Mouse (Mus musculus): ENCODE measurements at regions not wholly inside any gene's neighbourhood (a gene's known extent, or its start where the extent isn't known, plus 50 kb on each side); places are given as distances from the start of the nearest gene placed in this dataset.

GRCm38 (mm10) chr5:64461592-64461991 lies 305.5 kb downstream of the Tbc1d1 start:
- no peak for DNase-seq
- intact Hi-C loops (cut with DNase I) = no loop called here

- intact Hi-C loops (cut with DNase I) = no loop called here
- no peak for DNase-seq
Measured at GRCm38 (mm10) chr5:64462411-64462810, 306.3 kb downstream of the Tbc1d1 start.

- DNase-seq = no peak
- intact Hi-C loops (cut with DNase I) = no loop called here
Measured at GRCm38 (mm10) chr5:64463570-64463969, 307.5 kb downstream of the Tbc1d1 start.

- intact Hi-C loops (cut with DNase I) = no loop called here
- DNase-seq = no peak
Measured at GRCm38 (mm10) chr5:64466320-64466719, 310.2 kb downstream of the Tbc1d1 start.

- no peak for DNase-seq
- intact Hi-C loops (cut with DNase I) = no loop called here
Measured at GRCm38 (mm10) chr5:64467856-64468255, 311.8 kb downstream of the Tbc1d1 start.

DNA sequence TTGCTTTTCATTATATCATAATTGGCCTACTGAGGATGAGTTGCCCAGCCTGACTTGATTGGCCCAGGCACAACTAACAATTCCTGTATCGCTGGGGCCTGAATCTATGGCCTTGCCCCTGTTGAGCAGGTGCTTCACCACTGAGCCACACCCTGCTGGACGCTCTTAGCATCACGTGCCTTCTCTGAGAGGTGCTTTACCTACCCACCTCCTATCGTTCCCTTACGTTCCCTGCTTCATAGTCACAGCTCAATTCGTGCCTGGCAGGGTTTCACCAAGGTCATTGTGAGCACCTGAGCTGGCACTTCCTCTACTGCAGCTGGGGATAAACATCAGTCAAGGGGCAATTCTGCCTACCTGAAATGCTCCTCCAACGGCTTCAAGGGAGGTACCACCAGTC lies 312.2 kb downstream of the Tbc1d1 start:
- DNase-seq = no peak
- intact Hi-C loops (cut with DNase I) = no loop called here

- intact Hi-C loops (cut with DNase I) = no loop called here
- DNase-seq = no peak
Measured at GRCm38 (mm10) chr5:64472008-64472407, 315.9 kb downstream of the Tbc1d1 start.

- intact Hi-C loops (cut with DNase I) = no loop called here
- no peak for DNase-seq
Measured at GRCm38 (mm10) chr5:64472415-64472814, 316.3 kb downstream of the Tbc1d1 start.

- intact Hi-C loops (cut with DNase I) = no loop called here
Measured at GRCm38 (mm10) chr5:64474868-64475267, 318.8 kb downstream of the Tbc1d1 start.

GRCm38 (mm10) chr5:64475736-64476519 lies 319.8 kb downstream of the Tbc1d1 start:
- intact Hi-C loops (cut with DNase I) = no loop called here
- DNase-seq = no peak

More at GRCm38 (mm10) chr5:64474868-64475267, 318.8 kb downstream of the Tbc1d1 start:
- DNase-seq = no peak

DNA sequence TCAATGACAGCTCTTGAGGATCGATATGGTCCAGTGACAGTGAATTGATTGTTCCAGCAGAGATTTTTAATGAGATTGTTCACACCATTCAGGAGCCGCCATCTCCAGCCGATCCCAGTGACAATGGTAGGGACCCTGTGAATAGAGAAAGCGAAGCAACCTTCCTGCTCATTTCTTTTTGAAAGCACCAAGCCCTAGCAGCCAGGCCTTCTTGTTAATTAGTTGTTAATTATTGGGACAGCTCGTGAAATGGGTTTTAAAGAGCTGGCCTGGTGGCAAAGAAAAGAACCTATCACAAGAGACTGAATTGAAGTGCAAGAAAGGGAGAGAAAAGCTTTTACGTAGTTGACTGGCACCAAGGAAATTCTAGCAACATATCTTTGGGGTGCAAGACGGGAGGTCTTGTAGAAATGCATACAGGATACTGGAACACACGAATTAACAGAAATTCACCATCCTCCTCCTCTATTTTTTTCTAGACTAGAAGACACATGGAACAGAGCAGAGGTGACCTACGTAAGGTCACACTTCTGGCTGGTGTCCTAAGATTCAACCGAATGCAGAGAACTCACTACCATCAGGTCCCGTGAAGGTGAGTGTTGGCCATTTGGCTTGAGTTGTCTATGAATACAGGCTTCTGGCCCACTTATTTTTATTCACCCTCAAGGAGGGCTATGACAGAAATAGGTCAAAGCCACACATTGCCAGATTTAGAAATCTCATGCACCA lies 320.7 kb downstream of the Tbc1d1 start:
- intact Hi-C loops (cut with DNase I) = no loop called here
- no peak for DNase-seq

GRCm38 (mm10) chr5:64478143-64478542 lies 322.0 kb downstream of the Tbc1d1 start:
- DNase-seq = no peak
- intact Hi-C loops (cut with DNase I) = no loop called here

DNA sequence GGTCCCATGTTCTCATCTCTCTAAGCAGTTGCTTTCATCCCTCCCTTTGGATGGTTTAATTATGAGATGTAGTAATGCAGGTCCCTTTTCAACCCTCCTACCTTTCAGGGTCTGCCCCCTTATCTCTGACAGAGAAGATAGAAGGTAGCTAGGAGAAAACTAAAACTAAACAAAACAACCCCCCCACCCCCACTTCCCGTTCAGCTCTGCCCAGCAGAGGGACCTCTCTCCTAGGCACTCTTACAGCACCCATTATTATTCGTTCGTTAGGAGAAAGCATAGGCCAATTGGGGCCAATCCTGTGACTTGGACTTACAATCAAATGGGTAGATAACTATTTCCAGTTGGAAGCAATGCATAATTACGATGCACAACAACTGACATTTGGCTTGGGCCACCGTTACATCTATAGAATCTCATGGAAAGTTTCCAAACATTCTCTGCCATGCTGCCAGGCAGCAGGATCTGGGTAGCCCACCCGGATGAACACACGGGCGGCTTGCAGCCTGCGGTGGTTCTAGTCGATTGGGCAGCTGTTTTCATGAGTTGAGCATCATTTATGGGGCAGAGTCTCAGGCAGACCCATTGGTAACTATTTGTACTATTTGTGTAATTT lies 322.6 kb downstream of the Tbc1d1 start:
- intact Hi-C loops (cut with DNase I) = no loop called here
- no peak for DNase-seq

- intact Hi-C loops (cut with DNase I) = no loop called here
- no peak for DNase-seq
Measured at GRCm38 (mm10) chr5:64479315-64479714, 323.2 kb downstream of the Tbc1d1 start.

- intact Hi-C loops (cut with DNase I) = no loop called here
- DNase-seq = no peak
Measured at GRCm38 (mm10) chr5:64485043-64485442, 318.1 kb upstream of the Klf3 start.

DNA sequence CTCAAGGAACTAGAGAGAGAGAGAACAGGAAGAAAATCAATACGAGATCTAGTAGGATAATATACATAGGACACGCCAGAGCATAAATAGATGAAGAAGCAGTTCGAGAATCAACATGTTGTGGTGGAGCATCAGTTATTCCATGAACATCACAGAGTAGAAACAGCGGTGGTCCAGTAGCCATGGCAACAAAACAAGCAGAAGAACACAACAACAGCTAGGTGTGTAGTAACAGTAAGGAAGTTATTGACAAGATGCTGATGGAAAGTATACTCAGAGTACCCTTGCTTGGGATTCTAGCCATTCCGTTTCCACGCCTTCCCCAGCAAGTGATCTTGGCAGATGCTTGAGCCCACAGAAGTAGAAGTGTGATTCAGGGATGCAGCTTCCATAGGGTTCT lies 317.3 kb upstream of the Klf3 start:
- intact Hi-C loops (cut with DNase I) = no loop called here
- no peak for DNase-seq

- no peak for DNase-seq
- intact Hi-C loops (cut with DNase I) = no loop called here
Measured at GRCm38 (mm10) chr5:64486761-64487160, 316.4 kb upstream of the Klf3 start.

DNA sequence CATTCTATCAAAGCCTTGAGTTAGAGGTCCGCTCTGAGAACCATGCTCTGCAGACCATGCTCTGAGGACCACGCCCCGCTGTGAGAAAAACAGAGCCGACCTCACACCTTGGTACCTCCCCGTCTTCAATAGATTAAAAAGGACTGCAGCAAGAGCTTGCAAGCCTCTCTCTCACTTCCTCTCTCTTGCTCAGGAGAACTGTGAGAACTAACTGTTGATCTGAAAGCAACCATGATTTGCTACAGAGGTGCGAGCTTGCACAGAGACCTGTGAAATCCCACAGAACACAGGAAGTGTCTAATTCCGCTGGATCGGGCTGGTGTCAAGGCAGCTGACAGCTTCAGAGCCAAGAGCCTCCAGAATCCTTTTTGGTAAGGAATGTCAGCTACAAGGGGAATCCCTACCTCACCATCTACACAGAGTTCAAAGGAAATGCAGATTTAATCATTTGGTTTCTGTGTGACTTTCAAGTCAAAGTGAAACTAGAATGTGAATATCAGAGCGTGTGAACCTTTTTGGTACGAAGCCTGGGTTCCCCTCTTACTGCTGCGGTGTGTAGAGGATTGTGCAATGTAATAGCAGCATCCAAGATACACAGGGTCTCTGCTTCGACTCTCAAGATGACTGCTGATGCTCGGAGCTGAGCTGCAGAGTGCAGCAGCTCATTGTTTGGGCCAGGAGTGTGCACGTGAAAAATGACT lies 315.3 kb upstream of the Klf3 start:
- intact Hi-C loops (cut with DNase I) = no loop called here
- DNase-seq = peak in 1 of 2 experiments; percentile 25

GRCm38 (mm10) chr5:64489656-64490444 lies 313.3 kb upstream of the Klf3 start:
- no peak for DNase-seq
- intact Hi-C loops (cut with DNase I) = no loop called here

GRCm38 (mm10) chr5:64490445-64490950 lies 312.7 kb upstream of the Klf3 start:
- intact Hi-C loops (cut with DNase I) = no loop called here
- DNase-seq = no peak
